Mouse (Mus musculus): ENCODE data around the gene Mllt10. TPM values are rescaled to one million over a fixed set of nuclear protein-coding genes. Genes with fewer than 3 reads are reported as not detected.
"Not testable (repeated sequence)": the region's sequence is repeated elsewhere in the genome, so short reads cannot be mapped to it uniquely, and the experiment has no call there.

The Mllt10 gene
- polyA plus RNA-seq, 1 experiment from 2014 or later: 53.4 TPM

- Histone ChIP-seq H3K27me3 (no peaks in the 10 kb centered on the region), H3K27ac (no peak overlapping the region), H3K9me3 (no peaks in the 10 kb centered on the region), H3K4me2 (no peak overlapping the region), H3K4me1 (peaks cover 9% of the 10 kb centered on the region), H3K4me3 (no peak overlapping the region), H3K9ac (no peak overlapping the region), H3K36me3 (peaks cover 17% of the 10 kb centered on the region)
- 84% methylated on average over 4 of the region's 4 CpGs for WGBS
- ATAC-seq (ENCODE audit: insufficient number of reproducible peaks, low FRiP score, low TSS enrichment, low read depth): no peak
Observed at GRCm38 (mm10) chr2:18068071-18068796, 13.2 kb downstream of the Mllt10 start.

GRCm38 (mm10) chr2:18071947-18072346, 16.9 kb downstream of the Mllt10 start:
- no peaks in the 10 kb centered on the region for H3K4me1 ChIP-seq
- no peak overlapping the region for H3K4me3 ChIP-seq
- H3K27ac ChIP-seq: no peak overlapping the region
- no peaks in the 10 kb centered on the region for H3K27me3 ChIP-seq
- WGBS: 94% methylated on average over 2 of the region's 2 CpGs
- no peak for ATAC-seq (ENCODE audit: insufficient number of reproducible peaks, low FRiP score, low TSS enrichment, low read depth)
- H3K36me3 ChIP-seq: peaks cover 36% of the 10 kb centered on the region
- no peak overlapping the region for H3K4me2 ChIP-seq
- H3K9me3 ChIP-seq: no peaks in the 10 kb centered on the region
- no peak overlapping the region for H3K9ac ChIP-seq

- H3K4me2 ChIP-seq: no peak overlapping the region
- no peaks in the 10 kb centered on the region for H3K4me1 ChIP-seq
- H3K9me3 ChIP-seq: no peaks in the 10 kb centered on the region
- no peak overlapping the region for H3K4me3 ChIP-seq
- H3K9ac ChIP-seq: no peak overlapping the region
- H3K27ac ChIP-seq: no peak overlapping the region
- no peak for ATAC-seq (ENCODE audit: insufficient number of reproducible peaks, low FRiP score, low TSS enrichment, low read depth)
- peaks cover 45% of the 10 kb centered on the region for H3K36me3 ChIP-seq
- no peaks in the 10 kb centered on the region for H3K27me3 ChIP-seq
- WGBS: 84% methylated on average over 2 of the region's 2 CpGs
Observed at GRCm38 (mm10) chr2:18080182-18080860, 25.3 kb downstream of the Mllt10 start.

GRCm38 (mm10) chr2:18087695-18088094, 32.7 kb downstream of the Mllt10 start:
- H3K27me3 ChIP-seq; ATAC-seq (ENCODE audit: insufficient number of reproducible peaks, low FRiP score, low TSS enrichment, low read depth); H3K4me3 ChIP-seq; H3K27ac ChIP-seq; H3K9ac ChIP-seq; H3K9me3 ChIP-seq; H3K4me2 ChIP-seq; H3K4me1 ChIP-seq: not testable (repeated sequence)
- peaks cover 68% of the 10 kb centered on the region for H3K36me3 ChIP-seq
- WGBS: 85% methylated on average over 3 of the region's 3 CpGs

- no peak for ATAC-seq (ENCODE audit: insufficient number of reproducible peaks, low FRiP score, low TSS enrichment, low read depth)
- H3K4me2 ChIP-seq: no peak overlapping the region
- H3K4me1 ChIP-seq: no peaks in the 10 kb centered on the region
- H3K9ac ChIP-seq: no peak overlapping the region
- no peaks in the 10 kb centered on the region for H3K9me3 ChIP-seq
- H3K36me3 ChIP-seq: peaks cover 34% of the 10 kb centered on the region
- H3K4me3 ChIP-seq: no peak overlapping the region
- 85% methylated on average over 1 of the region's 1 CpGs for WGBS
- H3K27me3 ChIP-seq: no peaks in the 10 kb centered on the region
- no peak overlapping the region for H3K27ac ChIP-seq
Observed at GRCm38 (mm10) chr2:18093858-18094257, 38.8 kb downstream of the Mllt10 start.

GRCm38 (mm10) chr2:18094319-18094718, 39.3 kb downstream of the Mllt10 start:
- H3K4me2 ChIP-seq: no peak overlapping the region
- no peaks in the 10 kb centered on the region for H3K4me1 ChIP-seq
- no peak overlapping the region for H3K4me3 ChIP-seq
- H3K9me3 ChIP-seq: no peaks in the 10 kb centered on the region
- no peak for ATAC-seq (ENCODE audit: insufficient number of reproducible peaks, low FRiP score, low TSS enrichment, low read depth)
- no peak overlapping the region for H3K9ac ChIP-seq
- H3K27ac ChIP-seq: no peak overlapping the region
- peaks cover 30% of the 10 kb centered on the region for H3K36me3 ChIP-seq
- H3K27me3 ChIP-seq: no peaks in the 10 kb centered on the region

- Histone ChIP-seq H3K27ac (no peak overlapping the region), H3K4me3 (no peak overlapping the region), H3K9me3 (no peaks in the 10 kb centered on the region), H3K36me3 (peaks cover 26% of the 10 kb centered on the region), H3K9ac (no peak overlapping the region), H3K4me2 (no peak overlapping the region), H3K27me3 (no peaks in the 10 kb centered on the region), H3K4me1 (no peaks in the 10 kb centered on the region)
- 33% methylated on average over 2 of the region's 2 CpGs for WGBS
- no peak for ATAC-seq (ENCODE audit: insufficient number of reproducible peaks, low FRiP score, low TSS enrichment, low read depth)
Observed at GRCm38 (mm10) chr2:18095804-18096203, 40.8 kb downstream of the Mllt10 start.

- H3K27ac ChIP-seq: no peak overlapping the region
- ATAC-seq (ENCODE audit: insufficient number of reproducible peaks, low FRiP score, low TSS enrichment, low read depth): no peak
- no peak overlapping the region for H3K4me3 ChIP-seq
- H3K4me2 ChIP-seq: no peak overlapping the region
- no peaks in the 10 kb centered on the region for H3K9me3 ChIP-seq
- H3K4me1 ChIP-seq: no peaks in the 10 kb centered on the region
- H3K9ac ChIP-seq: no peak overlapping the region
- 91% methylated on average over 2 of the region's 2 CpGs for WGBS
- H3K36me3 ChIP-seq: peaks cover 24% of the 10 kb centered on the region
- H3K27me3 ChIP-seq: no peaks in the 10 kb centered on the region
Observed at GRCm38 (mm10) chr2:18100914-18101313, 45.9 kb downstream of the Mllt10 start.

GRCm38 (mm10) chr2:18107561-18107960, 52.5 kb downstream of the Mllt10 start:
- no peaks in the 10 kb centered on the region for H3K27me3 ChIP-seq
- no peaks in the 10 kb centered on the region for H3K9me3 ChIP-seq
- no peak for ATAC-seq (ENCODE audit: insufficient number of reproducible peaks, low FRiP score, low TSS enrichment, low read depth)
- no peaks in the 10 kb centered on the region for H3K4me1 ChIP-seq
- no peak overlapping the region for H3K4me2 ChIP-seq
- H3K27ac ChIP-seq: no peak overlapping the region
- peaks cover 13% of the 10 kb centered on the region for H3K36me3 ChIP-seq
- H3K4me3 ChIP-seq: no peak overlapping the region
- no peak overlapping the region for H3K9ac ChIP-seq

GRCm38 (mm10) chr2:18108214-18108613, 53.2 kb downstream of the Mllt10 start:
- no peak overlapping the region for H3K27ac ChIP-seq
- no peaks in the 10 kb centered on the region for H3K4me1 ChIP-seq
- H3K9ac ChIP-seq: no peak overlapping the region
- no peak overlapping the region for H3K4me2 ChIP-seq
- ATAC-seq (ENCODE audit: insufficient number of reproducible peaks, low FRiP score, low TSS enrichment, low read depth): no peak
- no peaks in the 10 kb centered on the region for H3K27me3 ChIP-seq
- H3K9me3 ChIP-seq: no peaks in the 10 kb centered on the region
- peaks cover 13% of the 10 kb centered on the region for H3K36me3 ChIP-seq
- WGBS: 93% methylated on average over 3 of the region's 3 CpGs
- no peak overlapping the region for H3K4me3 ChIP-seq

- Histone ChIP-seq H3K9me3 (0 out of 2 replicates have a peak, but pooled peaks cover 3% of the 10 kb centered on the region), H3K4me3 (no peak overlapping the region), H3K27me3 (no peaks in the 10 kb centered on the region), H3K4me1 (no peaks in the 10 kb centered on the region), H3K36me3 (peaks cover 13% of the 10 kb centered on the region), H3K4me2 (no peak overlapping the region), H3K9ac (no peak overlapping the region), H3K27ac (no peak overlapping the region)
- no peak for ATAC-seq (ENCODE audit: insufficient number of reproducible peaks, low FRiP score, low TSS enrichment, low read depth)
Observed at GRCm38 (mm10) chr2:18111411-18111810, 56.4 kb downstream of the Mllt10 start.

GRCm38 (mm10) chr2:18116432-18116831, 61.4 kb downstream of the Mllt10 start:
- Histone ChIP-seq H3K9me3 (0 out of 2 replicates have a peak, but pooled peaks cover 3% of the 10 kb centered on the region), H3K4me3 (no peak overlapping the region), H3K4me2 (no peak overlapping the region), H3K27me3 (no peaks in the 10 kb centered on the region), H3K9ac (no peak overlapping the region), H3K27ac (no peak overlapping the region), H3K36me3 (peaks cover 9% of the 10 kb centered on the region), H3K4me1 (no peaks in the 10 kb centered on the region)
- WGBS: 68% methylated on average over 3 of the region's 3 CpGs
- no peak for ATAC-seq (ENCODE audit: insufficient number of reproducible peaks, low FRiP score, low TSS enrichment, low read depth)

Measured in limb, embryonic 15.5 days (tissue).